Mouse (Mus musculus): ENCODE results near the gene Cnppd1.

Cnppd1 gene

GRCm38 (mm10) chr1:75147411-75148135, 5.1 kb upstream of the Cnppd1 start:
- no peak for DNase-seq (ENCODE audit: low read depth, low spot score)

- DNase-seq (ENCODE audit: low read depth, low spot score): no peak
These were observed 3.1 kb upstream of the Cnppd1 start for GRCm38 (mm10) chr1:75145589-75145988.

GRCm38 (mm10) chr1:75141486-75142190, 873 bp downstream of the Cnppd1 start:
- peak; percentile 48 for DNase-seq (ENCODE audit: low read depth, low spot score)

- DNase-seq (ENCODE audit: low read depth, low spot score): no peak
These were observed 1.8 kb downstream of the Cnppd1 start for GRCm38 (mm10) chr1:75140601-75141190.

- DNase-seq (ENCODE audit: low read depth, low spot score): no peak
These were observed 4.1 kb downstream of the Cnppd1 start for GRCm38 (mm10) chr1:75138448-75138847.

GRCm38 (mm10) chr1:75136730-75137129, 5.8 kb downstream of the Cnppd1 start:
- no peak for DNase-seq (ENCODE audit: low read depth, low spot score)

GRCm38 (mm10) chr1:75136293-75136692, 6.2 kb downstream of the Cnppd1 start:
- DNase-seq (ENCODE audit: low read depth, low spot score): no peak

- no peak for DNase-seq (ENCODE audit: low read depth, low spot score)
These were observed 8.9 kb downstream of the Cnppd1 start, which contains the start of gene Slc23a3 for GRCm38 (mm10) chr1:75133421-75134207. Gene Slc23a3 (minus strand): TSS chr1:75133890.

GRCm38 (mm10) chr1:75128641-75129040, 13.9 kb downstream of the Cnppd1 start:
- no peak for DNase-seq (ENCODE audit: low read depth, low spot score)

- DNase-seq (ENCODE audit: low read depth, low spot score): no peak
These were observed 17.1 kb downstream of the Cnppd1 start for GRCm38 (mm10) chr1:75125418-75125817.

GRCm38 (mm10) chr1:75124346-75125321, 17.9 kb downstream of the Cnppd1 start, which contains the start of gene Nhej1:
Gene Nhej1 (minus strand): TSS chr1:75125200.
- DNase-seq (ENCODE audit: low read depth, low spot score): peak; percentile 98

GRCm38 (mm10) chr1:75122211-75122610, 20.3 kb downstream of the Cnppd1 start:
- DNase-seq (ENCODE audit: low read depth, low spot score): no peak
